Mouse (Mus musculus): ENCODE results near the gene Ago3. TPM values are rescaled to one million over a fixed set of nuclear protein-coding genes. Genes with fewer than 3 reads are reported as not detected.

Ago3 gene
- polyA plus RNA-seq, 1 experiment, result 14.7 TPM

DNA sequence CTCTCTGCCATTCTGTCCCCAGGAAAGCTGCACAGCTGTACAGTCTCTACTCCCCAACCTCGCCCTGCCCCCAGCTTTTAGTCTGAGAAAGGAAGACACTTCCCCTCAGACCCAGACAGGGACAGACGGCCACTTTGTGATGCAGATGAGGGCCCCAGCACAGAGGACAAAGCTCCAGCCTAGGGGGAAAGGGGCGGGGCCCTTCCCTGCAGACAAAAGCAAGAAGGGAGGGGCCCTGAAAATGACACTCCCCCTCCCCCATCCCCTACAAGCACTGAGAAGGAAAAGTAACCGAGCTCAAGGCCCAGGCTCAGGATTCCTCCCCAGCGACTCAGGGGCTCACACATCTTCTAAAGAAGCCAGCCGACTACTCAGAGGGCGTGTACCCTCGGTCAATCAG lies 36.5 kb upstream of the Ago3 start:
- Histone ChIP-seq H3K36me3 (ENCODE audit: control insufficient read depth, insufficient read depth, low read length) (no peaks in the 10 kb centered on the region), H3K4me3 (ENCODE audit: control insufficient read depth, low read depth, low read length) (no peak overlapping the region), H3K4me1 (ENCODE audit: control insufficient read depth, insufficient read depth, low read length) (peaks cover 13% of the 10 kb centered on the region), H3K27me3 (ENCODE audit: control insufficient read depth, insufficient read depth, low read length) (no peaks in the 10 kb centered on the region), H3K27ac (ENCODE audit: control insufficient read depth, insufficient read depth, low read depth, low read length) (no peak overlapping the region)
- no peak for TF ChIP-seq CTCF (IDR thresholded peaks at IDR 0.05; ENCODE audit: control insufficient read depth, insufficient read depth, insufficient replicate concordance, low read depth, low read length)
- TF ChIP-seq POLR2A (IDR thresholded peaks at IDR 0.05; ENCODE audit: control insufficient read depth, low read depth, low read length), result no peak

GRCm38 (mm10) chr4:126464892-126465235 lies 35.5 kb upstream of the Ago3 start:
- Histone ChIP-seq H3K4me3 (ENCODE audit: control insufficient read depth, low read depth, low read length) (no peak overlapping the region; the same call in 1 of the 2 replicates), H3K27me3 (ENCODE audit: control insufficient read depth, insufficient read depth, low read length) (no peaks in the 10 kb centered on the region), H3K27ac (ENCODE audit: control insufficient read depth, insufficient read depth, low read depth, low read length) (no peak overlapping the region), H3K4me1 (ENCODE audit: control insufficient read depth, insufficient read depth, low read length) (peaks cover 13% of the 10 kb centered on the region), H3K36me3 (ENCODE audit: control insufficient read depth, insufficient read depth, low read length) (no peaks in the 10 kb centered on the region)
- no peak for TF ChIP-seq CTCF (IDR thresholded peaks at IDR 0.05; ENCODE audit: control insufficient read depth, insufficient read depth, insufficient replicate concordance, low read depth, low read length)
- TF ChIP-seq POLR2A (IDR thresholded peaks at IDR 0.05; ENCODE audit: control insufficient read depth, low read depth, low read length), result no peak

DNA sequence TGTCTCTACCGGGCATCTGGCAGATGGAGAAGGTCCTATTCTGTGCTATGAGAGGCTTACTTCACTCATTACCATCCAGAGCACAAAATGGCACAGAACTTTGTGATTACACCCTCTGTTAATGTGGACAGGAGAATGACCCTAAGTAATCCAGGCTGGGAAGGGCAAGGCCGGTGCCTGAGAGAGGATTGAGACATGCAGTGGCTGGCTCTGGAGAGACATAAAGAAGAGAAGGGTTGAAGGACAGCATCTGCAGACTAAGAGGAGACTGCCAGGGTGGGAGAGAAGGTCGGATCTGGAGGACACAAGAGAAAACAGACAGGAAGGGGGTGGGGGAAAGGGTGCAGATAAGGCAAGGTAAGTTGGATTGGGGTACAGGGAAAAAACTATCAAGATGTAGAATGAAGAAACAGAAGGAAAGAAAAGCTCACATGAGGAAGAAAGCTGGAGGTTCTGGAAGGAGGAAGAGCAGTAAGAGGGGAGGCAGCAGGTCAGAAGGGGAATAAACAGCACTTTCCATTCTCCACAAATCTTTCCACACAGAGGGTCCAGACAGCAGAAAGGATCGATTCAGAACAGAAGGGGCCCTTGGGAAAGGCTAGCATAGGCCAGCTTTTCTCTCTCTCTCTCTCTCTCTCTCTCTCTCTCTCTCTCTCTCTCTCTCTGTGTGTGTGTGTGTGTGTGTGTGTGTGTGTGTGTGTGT lies 35.0 kb upstream of the Ago3 start:
- no peaks in the 10 kb centered on the region for H3K36me3 ChIP-seq (ENCODE audit: control insufficient read depth, insufficient read depth, low read length)
- peaks cover 13% of the 10 kb centered on the region for H3K4me1 ChIP-seq (ENCODE audit: control insufficient read depth, insufficient read depth, low read length)
- no peak overlapping the region for H3K27ac ChIP-seq (ENCODE audit: control insufficient read depth, insufficient read depth, low read depth, low read length)
- no peaks in the 10 kb centered on the region for H3K27me3 ChIP-seq (ENCODE audit: control insufficient read depth, insufficient read depth, low read length)
- H3K4me3 ChIP-seq (ENCODE audit: control insufficient read depth, low read depth, low read length), result peak overlapping the region; percentile 41; the same call in 1 of the 2 replicates
- TF ChIP-seq CTCF (IDR thresholded peaks at IDR 0.05; ENCODE audit: control insufficient read depth, insufficient read depth, insufficient replicate concordance, low read depth, low read length) (no peak), POLR2A (IDR thresholded peaks at IDR 0.05; ENCODE audit: control insufficient read depth, low read depth, low read length) (no peak)

GRCm38 (mm10) chr4:126455441-126455840 lies 26.1 kb upstream of the Ago3 start:
- H3K4me3 ChIP-seq (ENCODE audit: control insufficient read depth, low read depth, low read length), result no peak overlapping the region
- H3K36me3 ChIP-seq (ENCODE audit: control insufficient read depth, insufficient read depth, low read length), result no peaks in the 10 kb centered on the region; the same call in 1 of the 2 replicates
- no peak overlapping the region for H3K27ac ChIP-seq (ENCODE audit: control insufficient read depth, insufficient read depth, low read depth, low read length)
- no peaks in the 10 kb centered on the region for H3K4me1 ChIP-seq (ENCODE audit: control insufficient read depth, insufficient read depth, low read length)
- H3K27me3 ChIP-seq (ENCODE audit: control insufficient read depth, insufficient read depth, low read length), result no peaks in the 10 kb centered on the region
- TF ChIP-seq CTCF (IDR thresholded peaks at IDR 0.05; ENCODE audit: control insufficient read depth, insufficient read depth, insufficient replicate concordance, low read depth, low read length) (no peak), POLR2A (IDR thresholded peaks at IDR 0.05; ENCODE audit: control insufficient read depth, low read depth, low read length) (no peak)

DNA sequence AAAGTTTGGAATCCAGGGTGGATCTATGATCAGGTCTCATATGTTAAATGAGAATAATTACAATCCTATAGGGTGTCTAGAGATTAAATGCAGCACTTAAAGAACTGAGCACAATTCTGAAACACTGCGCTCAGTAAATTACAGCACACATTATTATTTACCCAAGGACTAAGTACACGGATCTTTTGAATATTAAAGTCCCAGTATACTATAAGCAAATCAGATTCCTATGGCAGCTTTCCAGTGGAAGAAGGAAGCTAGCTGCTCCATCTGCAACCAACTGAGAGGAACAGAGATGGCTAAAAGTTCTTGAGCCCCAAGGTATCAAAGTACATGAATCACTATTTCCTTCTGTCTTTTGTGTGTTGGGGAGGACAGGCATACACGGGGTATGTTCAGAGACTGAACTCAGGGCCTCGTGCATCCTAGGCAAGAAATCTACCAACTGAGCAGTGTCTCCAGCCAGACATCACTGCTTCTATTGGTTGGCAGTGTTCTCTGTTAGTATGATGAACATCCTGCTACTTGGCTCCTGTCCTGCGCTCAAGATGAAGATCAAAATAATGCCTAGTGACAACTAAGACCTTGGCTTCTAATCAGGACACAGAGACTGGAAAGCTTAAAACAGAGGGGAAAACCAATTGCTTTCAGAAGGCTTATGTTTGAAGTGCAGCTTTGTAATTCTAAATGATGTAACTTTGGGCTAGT lies 25.3 kb upstream of the Ago3 start:
- no peak overlapping the region for H3K4me3 ChIP-seq (ENCODE audit: control insufficient read depth, low read depth, low read length)
- H3K27ac ChIP-seq (ENCODE audit: control insufficient read depth, insufficient read depth, low read depth, low read length), result no peak overlapping the region

GRCm38 (mm10) chr4:126450268-126450667 lies 20.9 kb upstream of the Ago3 start:
- Histone ChIP-seq H3K4me3 (ENCODE audit: control insufficient read depth, low read depth, low read length) (no peak overlapping the region), H3K4me1 (ENCODE audit: control insufficient read depth, insufficient read depth, low read length) (no peaks in the 10 kb centered on the region), H3K27me3 (ENCODE audit: control insufficient read depth, insufficient read depth, low read length) (no peaks in the 10 kb centered on the region), H3K36me3 (ENCODE audit: control insufficient read depth, insufficient read depth, low read length) (no peaks in the 10 kb centered on the region; the same call in 1 of the 2 replicates), H3K27ac (ENCODE audit: control insufficient read depth, insufficient read depth, low read depth, low read length) (no peak overlapping the region)
- no peak for TF ChIP-seq POLR2A (IDR thresholded peaks at IDR 0.05; ENCODE audit: control insufficient read depth, low read depth, low read length)
- TF ChIP-seq CTCF (IDR thresholded peaks at IDR 0.05; ENCODE audit: control insufficient read depth, insufficient read depth, insufficient replicate concordance, low read depth, low read length), result no peak

More for the DNA sequence above, 25.3 kb upstream of the Ago3 start:
- Histone ChIP-seq H3K36me3 (ENCODE audit: control insufficient read depth, insufficient read depth, low read length) (no peaks in the 10 kb centered on the region; the same call in 1 of the 2 replicates), H3K27me3 (ENCODE audit: control insufficient read depth, insufficient read depth, low read length) (no peaks in the 10 kb centered on the region), H3K4me1 (ENCODE audit: control insufficient read depth, insufficient read depth, low read length) (no peaks in the 10 kb centered on the region)
- TF ChIP-seq CTCF (IDR thresholded peaks at IDR 0.05; ENCODE audit: control insufficient read depth, insufficient read depth, insufficient replicate concordance, low read depth, low read length), result no peak
- TF ChIP-seq POLR2A (IDR thresholded peaks at IDR 0.05; ENCODE audit: control insufficient read depth, low read depth, low read length), result no peak

DNA sequence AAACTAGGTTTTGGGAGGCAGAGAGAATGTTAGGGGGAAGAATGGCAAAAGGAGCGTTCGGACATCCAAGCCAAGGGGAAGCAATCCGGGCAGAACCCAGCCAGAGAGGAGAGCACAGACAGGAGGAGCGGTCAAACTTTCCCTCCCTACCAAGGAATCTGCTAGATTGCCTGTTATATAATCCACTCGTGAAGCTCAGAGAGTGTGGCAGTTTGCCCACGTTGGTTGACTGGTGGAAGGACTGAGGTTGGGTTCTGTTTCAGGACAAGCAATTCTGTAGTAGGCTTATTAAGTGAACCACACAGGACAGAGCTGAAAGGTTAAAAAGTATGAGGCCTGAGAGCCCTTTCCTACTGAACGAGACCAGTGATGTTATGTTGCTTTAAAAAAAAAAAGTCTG lies 17.8 kb upstream of the Ago3 start:
- Histone ChIP-seq H3K4me3 (ENCODE audit: control insufficient read depth, low read depth, low read length) (no peak overlapping the region), H3K27me3 (ENCODE audit: control insufficient read depth, insufficient read depth, low read length) (no peaks in the 10 kb centered on the region), H3K36me3 (ENCODE audit: control insufficient read depth, insufficient read depth, low read length) (no peaks in the 10 kb centered on the region), H3K4me1 (ENCODE audit: control insufficient read depth, insufficient read depth, low read length) (no peaks in the 10 kb centered on the region), H3K27ac (ENCODE audit: control insufficient read depth, insufficient read depth, low read depth, low read length) (no peak overlapping the region)
- no peak for TF ChIP-seq CTCF (IDR thresholded peaks at IDR 0.05; ENCODE audit: control insufficient read depth, insufficient read depth, insufficient replicate concordance, low read depth, low read length)
- no peak for TF ChIP-seq POLR2A (IDR thresholded peaks at IDR 0.05; ENCODE audit: control insufficient read depth, low read depth, low read length)
